Mouse (Mus musculus): ENCODE results near the gene Zfp322a. TPM values are rescaled to one million over a fixed set of nuclear protein-coding genes. Genes with fewer than 3 reads are reported as not detected.

The Zfp322a gene
- total and polyA plus RNA-seq, 3 experiments = 5.7 to 8.4 TPM; not detected in 1

GRCm38 (mm10) chr13:23396246-23396703, 27.3 kb upstream of the Zfp322a start:
- DNase-seq (ENCODE audit: low read depth, low spot score) = peak; percentile 65
- Histone ChIP-seq H3K4me1 (ENCODE audit: control insufficient read depth in 1 of 2, insufficient read depth in 2 of 2, low read length in 2 of 2) (0 out of 4 replicates have a peak, but pooled peaks cover 0 to 3% of the 10 kb centered on the region in 2 experiments), H3K9ac (ENCODE audit: control insufficient read depth, low read depth, low read length, poor library complexity, severe bottlenecking) (peak overlapping the region; percentile 61), H3K79me2 (ENCODE audit: control insufficient read depth, insufficient read depth, low read length, poor library complexity) (no peaks in the 10 kb centered on the region), H3K27ac (ENCODE audit: control insufficient read depth, low read depth, low read length) (no peak overlapping the region), H3K4me3 (ENCODE audit: control insufficient read depth in 1 of 2, insufficient read depth in 1 of 2, low read depth in 2 of 2, low read length in 2 of 2) (peak overlapping the region; percentile 65 to 84), H3K36me3 (ENCODE audit: control insufficient read depth in 1 of 2, insufficient read depth in 2 of 2, low read length in 2 of 2) (no peaks in the 10 kb centered on the region), H3K9me3 (replicated peaks; ENCODE audit: insufficient read depth, low read length) (no peaks in the 10 kb centered on the region), H3K27me3 (ENCODE audit: control insufficient read depth in 1 of 2, insufficient read depth in 2 of 2, low read length in 2 of 2) (peaks cover 3% of the 10 kb centered on the region in 2 experiments; a peak in 1 of 4 replicates)
- peak; percentile 64; the same call in 1 of the 2 replicates for TF ChIP-seq ZNF384 (IDR thresholded peaks at IDR 0.05; ENCODE audit: low read depth, low read length)
- TF ChIP-seq SIN3A (IDR thresholded peaks at IDR 0.05; ENCODE audit: low read length) = peak; percentile 45; the same call in 1 of the 2 replicates
- 0 out of 2 replicates have a peak, but pooled peaks have one; percentile 24 for TF ChIP-seq MYC (IDR thresholded peaks at IDR 0.05; ENCODE audit: low read depth, low read length)
- no peak for TF ChIP-seq TBP (IDR thresholded peaks at IDR 0.05; ENCODE audit: low read depth, low read length)

- H3K27ac ChIP-seq (ENCODE audit: control insufficient read depth, low read depth, low read length) = no peak overlapping the region
- no peak for TF ChIP-seq HCFC1 (IDR thresholded peaks at IDR 0.05; ENCODE audit: low read depth, low read length)
- no peak for TF ChIP-seq MYB (IDR thresholded peaks at IDR 0.05; ENCODE audit: low read depth, low read length)
- H3K79me2 ChIP-seq (ENCODE audit: control insufficient read depth, insufficient read depth, low read length, poor library complexity) = no peaks in the 10 kb centered on the region
- no peak for DNase-seq (ENCODE audit: low read depth, low spot score)
- no peaks in the 10 kb centered on the region for H3K36me3 ChIP-seq (ENCODE audit: control insufficient read depth in 1 of 2, insufficient read depth in 2 of 2, low read length in 2 of 2)
- H3K27me3 ChIP-seq (ENCODE audit: control insufficient read depth in 1 of 2, insufficient read depth in 2 of 2, low read length in 2 of 2) = peaks cover 3 to 5% of the 10 kb centered on the region in 2 experiments; a peak in 2 of 4 replicates
- H3K9me3 ChIP-seq (replicated peaks; ENCODE audit: insufficient read depth, low read length) = no peaks in the 10 kb centered on the region
- peak overlapping the region; percentile 61; the same call in 1 of the 2 replicates for H3K9ac ChIP-seq (ENCODE audit: control insufficient read depth, low read depth, low read length, poor library complexity, severe bottlenecking)
- 0 out of 4 replicates have a peak, but pooled peaks cover 0 to 3% of the 10 kb centered on the region in 2 experiments for H3K4me1 ChIP-seq (ENCODE audit: control insufficient read depth in 1 of 2, insufficient read depth in 2 of 2, low read length in 2 of 2)
- H3K4me3 ChIP-seq (ENCODE audit: control insufficient read depth in 1 of 2, insufficient read depth in 1 of 2, low read depth in 2 of 2, low read length in 2 of 2) = peak overlapping the region; percentile 65 to 84
Measured at GRCm38 (mm10) chr13:23395301-23396245, 26.6 kb upstream of the Zfp322a start.

DNA sequence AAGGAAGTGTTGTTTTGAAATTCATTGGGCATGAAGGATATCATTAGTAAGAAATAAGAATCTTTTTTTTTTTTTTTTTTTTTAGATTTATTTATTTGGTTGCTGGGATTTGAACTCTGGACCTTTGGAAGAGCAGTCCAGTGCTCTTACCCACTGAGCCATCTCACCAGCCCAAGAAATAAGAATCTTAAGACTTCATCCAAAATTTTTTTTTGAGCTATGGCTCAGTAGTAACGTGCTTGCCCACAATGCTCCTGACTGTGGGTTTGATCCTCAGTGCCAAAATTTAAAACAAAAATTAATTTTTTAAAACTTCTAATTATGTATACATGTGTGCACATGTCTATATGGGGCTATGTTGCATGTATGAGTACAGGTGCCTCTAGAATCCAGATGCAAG, 18.5 kb upstream of the Zfp322a start:
- Histone ChIP-seq H3K79me2 (ENCODE audit: control insufficient read depth, insufficient read depth, low read length, poor library complexity) (no peaks in the 10 kb centered on the region), H3K36me3 (ENCODE audit: control insufficient read depth in 1 of 2, insufficient read depth in 2 of 2, low read length in 2 of 2) (no peaks in the 10 kb centered on the region; a peak in 1 of 4 replicates), H3K9ac (ENCODE audit: control insufficient read depth, low read depth, low read length, poor library complexity, severe bottlenecking) (no peak overlapping the region), H3K9me3 (replicated peaks; ENCODE audit: insufficient read depth, low read length) (no peaks in the 10 kb centered on the region), H3K27ac (ENCODE audit: control insufficient read depth, low read depth, low read length) (no peak overlapping the region), H3K27me3 (ENCODE audit: control insufficient read depth in 1 of 2, insufficient read depth in 2 of 2, low read length in 2 of 2) (peaks cover 1 to 7% of the 10 kb centered on the region in 2 experiments; a peak in 3 of 4 replicates), H3K4me3 (ENCODE audit: control insufficient read depth in 1 of 2, insufficient read depth in 1 of 2, low read depth in 2 of 2, low read length in 2 of 2) (no peak overlapping the region), H3K4me1 (ENCODE audit: control insufficient read depth in 1 of 2, insufficient read depth in 2 of 2, low read length in 2 of 2) (no peaks in the 10 kb centered on the region)
- TF ChIP-seq ZKSCAN1 (IDR thresholded peaks at IDR 0.05; ENCODE audit: low read depth, low read length) = no peak
- no peak for TF ChIP-seq ZC3H11A (IDR thresholded peaks at IDR 0.05; ENCODE audit: low read depth, low read length)
- no peak for TF ChIP-seq SMC3 (IDR thresholded peaks at IDR 0.05; ENCODE audit: low read depth, low read length)
- no peak for TF ChIP-seq JUND (IDR thresholded peaks at IDR 0.05; ENCODE audit: low read depth, low read length)
- peak; percentile 93 for TF ChIP-seq TBP (IDR thresholded peaks at IDR 0.05; ENCODE audit: low read depth, low read length)
- no peak for TF ChIP-seq MEF2A (IDR thresholded peaks at IDR 0.05; ENCODE audit: extremely low read depth, insufficient replicate concordance, low read depth, low read length, poor library complexity, severe bottlenecking)
- no peak for DNase-seq (ENCODE audit: low read depth, low spot score)
